Mouse (Mus musculus) erythroblast, embryonic 14.5 days (primary cell): ENCODE results near the gene Ttll1. TPM values are rescaled to one million over a fixed set of nuclear protein-coding genes. Genes with fewer than 3 reads are reported as not detected.

Experiments used
- H3K27me3 ChIP-seq: 2 replicates; pipeline ENCODE4 v1.6.1; 2012; ENCODE audit warnings: inconsistent platforms; ENCODE audit not compliant: control insufficient read depth
- H3K36me3 ChIP-seq: 2 replicates; pipeline ENCODE4 v1.6.1; 2012; ENCODE audit warnings: mild to moderate bottlenecking, inconsistent platforms; ENCODE audit not compliant: control insufficient read depth
- H3K4me1 ChIP-seq: 2 replicates; pipeline ENCODE4 v1.6.1; 2012; ENCODE audit warnings: inconsistent platforms; ENCODE audit not compliant: control insufficient read depth
- H3K4me3 ChIP-seq: replicated peaks from 2 replicates; pipeline ENCODE3; 2012; ENCODE audit warnings: moderate library complexity, mild to moderate bottlenecking, inconsistent platforms
- H3K9me3 ChIP-seq: 2 replicates; pipeline ENCODE4 v1.6.1; 2012; ENCODE audit warnings: low read length, inconsistent platforms, mixed read lengths; ENCODE audit not compliant: control insufficient read depth
- GATA1 ChIP-seq: IDR thresholded peaks from 2 replicates; pipeline ENCODE4 v1.6.1; 2012; ENCODE audit warnings: low read length, inconsistent platforms, mixed read lengths
- TAL1 ChIP-seq: IDR thresholded peaks from 3 replicates; pipeline ENCODE4 v1.6.1; 2012; ENCODE audit warnings: low read length, inconsistent platforms, mixed read lengths
- polyA plus RNA-seq: library from polyadenylated mRNA; stranded (reverse); fragments of >175 nt; gene quantifications from 2 replicates; pipeline ENCODE4 v1.2.3, GENCODE M21; 2012

Ttll1 gene
- polyA plus RNA-seq, 1 experiment, result 0.13 TPM

DNA sequence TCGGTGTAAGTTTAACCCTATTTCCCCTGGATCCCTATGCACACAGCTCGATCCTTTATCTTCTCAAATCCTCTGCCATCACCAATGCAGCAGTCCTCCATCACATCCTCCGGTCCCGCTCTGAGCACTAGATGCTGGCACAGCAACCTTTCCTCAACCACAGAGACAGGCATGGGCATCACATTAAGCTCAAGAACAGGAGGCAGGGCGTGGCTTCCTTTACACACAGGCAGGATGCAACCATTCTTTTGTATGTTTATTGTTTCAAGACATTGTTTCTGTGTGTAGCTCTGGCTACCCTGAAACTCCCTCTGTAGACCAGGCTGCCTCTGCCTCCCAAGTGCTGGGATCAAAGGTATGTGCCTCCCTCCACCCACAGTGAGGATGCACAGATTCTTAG is 55.1 kb downstream of the Ttll1 start:
- no peaks in the 10 kb centered on the region for H3K27me3 ChIP-seq
- H3K36me3 ChIP-seq, result peaks cover 34% of the 10 kb centered on the region
- no peak overlapping the region for H3K4me3 ChIP-seq
- peaks cover 45% of the 10 kb centered on the region for H3K4me1 ChIP-seq
- TF ChIP-seq GATA1 (no peak), TAL1 (no peak)
- H3K9me3 ChIP-seq, result no peaks in the 10 kb centered on the region

- Histone ChIP-seq H3K36me3 (peaks cover 35% of the 10 kb centered on the region), H3K9me3 (no peaks in the 10 kb centered on the region), H3K4me3 (no peak overlapping the region), H3K4me1 (peaks cover 51% of the 10 kb centered on the region), H3K27me3 (no peaks in the 10 kb centered on the region)
- TF ChIP-seq TAL1, result no peak
- no peak for TF ChIP-seq GATA1
These were observed 55.7 kb downstream of the Ttll1 start for GRCm38 (mm10) chr15:83455034-83455433.

GRCm38 (mm10) chr15:83454419-83454818 is 56.3 kb downstream of the Ttll1 start:
- no peaks in the 10 kb centered on the region for H3K27me3 ChIP-seq
- H3K9me3 ChIP-seq, result no peaks in the 10 kb centered on the region
- H3K4me1 ChIP-seq, result peaks cover 53% of the 10 kb centered on the region
- H3K36me3 ChIP-seq, result peaks cover 35% of the 10 kb centered on the region
- TF ChIP-seq GATA1 (no peak), TAL1 (no peak)
- H3K4me3 ChIP-seq, result no peak overlapping the region

DNA sequence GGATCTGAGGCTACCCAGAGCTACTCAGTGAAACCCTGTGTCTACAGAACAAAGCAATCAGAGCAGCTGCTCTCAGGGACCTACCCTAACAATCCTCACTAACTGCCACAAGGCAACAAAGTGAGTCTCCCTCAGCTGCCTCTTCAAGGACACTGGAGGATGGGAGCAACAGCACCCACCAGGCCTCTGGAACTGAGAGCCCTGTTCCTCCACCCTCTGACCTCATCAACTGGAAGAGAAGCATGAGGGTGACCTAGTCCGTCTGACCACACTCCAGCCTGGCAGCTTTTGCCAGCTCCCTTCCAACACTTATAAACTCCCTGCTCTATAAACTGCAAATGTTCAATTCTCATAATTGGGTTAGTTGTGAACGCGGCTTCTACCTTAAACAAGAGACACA is 56.8 kb downstream of the Ttll1 start:
- TF ChIP-seq TAL1 (no peak), GATA1 (no peak)
- H3K27me3 ChIP-seq, result no peaks in the 10 kb centered on the region
- H3K36me3 ChIP-seq, result peaks cover 35% of the 10 kb centered on the region
- H3K4me1 ChIP-seq, result peaks cover 54% of the 10 kb centered on the region
- no peaks in the 10 kb centered on the region for H3K9me3 ChIP-seq
- H3K4me3 ChIP-seq, result no peak overlapping the region

DNA sequence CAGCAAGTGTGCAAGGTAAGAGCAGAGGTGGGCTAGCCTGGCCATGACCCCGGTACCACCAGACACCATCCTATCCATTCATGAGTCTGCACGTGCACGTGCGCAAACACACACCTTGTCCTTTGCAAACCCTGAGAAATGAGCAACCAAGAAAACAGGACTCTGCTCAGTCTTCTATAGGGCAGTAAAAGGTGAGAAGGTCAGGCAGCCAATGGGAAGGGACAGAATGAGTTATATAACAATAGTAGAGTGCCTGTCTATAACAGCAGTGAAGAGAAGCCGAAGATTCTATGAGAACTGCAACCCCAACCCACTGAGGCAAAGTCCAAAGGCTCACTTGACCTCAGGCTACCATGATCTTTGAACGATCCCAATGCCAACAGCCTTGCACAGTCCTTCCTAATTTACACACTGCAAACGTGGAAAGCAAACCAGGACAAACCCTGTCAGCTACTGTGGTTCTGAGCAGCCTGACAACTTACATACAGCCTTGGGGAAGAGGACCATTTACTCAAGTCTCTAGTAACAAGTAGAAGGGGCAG is 58.4 kb downstream of the Ttll1 start:
- Histone ChIP-seq H3K4me3 (no peak overlapping the region), H3K4me1 (peaks cover 58% of the 10 kb centered on the region), H3K27me3 (no peaks in the 10 kb centered on the region), H3K36me3 (peaks cover 40% of the 10 kb centered on the region), H3K9me3 (no peaks in the 10 kb centered on the region)
- TF ChIP-seq GATA1 (no peak), TAL1 (no peak)

DNA sequence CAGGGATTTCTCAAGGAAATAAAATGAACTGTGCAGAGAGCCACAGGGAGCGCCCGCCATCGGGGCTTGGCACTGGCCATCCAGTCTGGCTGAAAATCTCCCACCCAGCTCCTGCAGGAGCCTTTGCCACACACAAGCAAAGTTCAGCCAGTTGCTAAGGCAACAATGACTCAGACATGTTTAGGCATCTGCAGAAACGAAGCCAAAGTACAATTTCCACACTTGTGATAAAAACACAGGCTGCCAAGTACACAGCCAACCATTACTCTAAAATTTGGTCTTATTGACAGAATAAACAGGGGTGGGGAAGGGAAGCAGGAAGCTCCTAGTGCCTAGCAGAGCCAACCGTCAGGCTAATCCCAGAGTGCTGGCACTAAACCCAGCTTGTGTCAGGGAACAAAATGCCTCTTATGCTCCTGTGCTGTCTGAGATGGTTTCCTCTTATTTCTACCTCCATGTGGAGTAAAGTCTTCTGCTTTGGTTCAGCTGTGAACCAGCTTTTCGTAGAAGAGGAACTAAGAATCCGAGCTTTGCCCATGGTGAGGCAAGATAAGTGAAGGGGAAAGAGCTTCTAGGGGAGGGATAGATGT is 59.0 kb downstream of the Ttll1 start:
- Histone ChIP-seq H3K36me3 (peaks cover 37% of the 10 kb centered on the region), H3K4me3 (no peak overlapping the region), H3K9me3 (no peaks in the 10 kb centered on the region), H3K4me1 (peaks cover 56% of the 10 kb centered on the region), H3K27me3 (no peaks in the 10 kb centered on the region)
- no peak for TF ChIP-seq TAL1
- TF ChIP-seq GATA1, result no peak

DNA sequence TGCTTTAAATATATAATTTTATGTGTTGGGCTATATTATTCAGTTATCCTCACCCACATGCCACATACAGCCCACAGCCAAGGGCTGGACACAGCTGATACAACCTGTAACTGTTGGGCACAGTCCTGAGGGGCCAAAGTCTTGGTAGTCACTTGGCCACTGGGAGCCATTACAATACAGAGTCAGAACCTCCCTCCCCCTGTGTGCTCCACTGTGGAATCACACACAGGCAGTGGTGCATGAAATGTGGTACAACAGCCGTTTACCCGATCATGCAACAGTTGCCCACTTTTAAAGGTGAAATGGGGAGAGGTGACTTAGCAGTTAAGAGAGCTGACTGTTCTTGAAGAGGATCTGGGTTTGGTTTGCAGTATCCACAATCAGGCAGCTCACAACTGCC is 60.7 kb downstream of the Ttll1 start:
- Histone ChIP-seq H3K36me3 (peaks cover 43% of the 10 kb centered on the region), H3K4me3 (no peak overlapping the region), H3K9me3 (no peaks in the 10 kb centered on the region), H3K27me3 (no peaks in the 10 kb centered on the region), H3K4me1 (peaks cover 59% of the 10 kb centered on the region)
- TF ChIP-seq GATA1 (no peak), TAL1 (no peak)

GRCm38 (mm10) chr15:83448646-83449045 is 62.0 kb downstream of the Ttll1 start:
- no peak for TF ChIP-seq GATA1
- no peak for TF ChIP-seq TAL1
- Histone ChIP-seq H3K9me3 (no peaks in the 10 kb centered on the region), H3K36me3 (peaks cover 41% of the 10 kb centered on the region), H3K27me3 (no peaks in the 10 kb centered on the region), H3K4me3 (no peak overlapping the region), H3K4me1 (peaks cover 57% of the 10 kb centered on the region)

DNA sequence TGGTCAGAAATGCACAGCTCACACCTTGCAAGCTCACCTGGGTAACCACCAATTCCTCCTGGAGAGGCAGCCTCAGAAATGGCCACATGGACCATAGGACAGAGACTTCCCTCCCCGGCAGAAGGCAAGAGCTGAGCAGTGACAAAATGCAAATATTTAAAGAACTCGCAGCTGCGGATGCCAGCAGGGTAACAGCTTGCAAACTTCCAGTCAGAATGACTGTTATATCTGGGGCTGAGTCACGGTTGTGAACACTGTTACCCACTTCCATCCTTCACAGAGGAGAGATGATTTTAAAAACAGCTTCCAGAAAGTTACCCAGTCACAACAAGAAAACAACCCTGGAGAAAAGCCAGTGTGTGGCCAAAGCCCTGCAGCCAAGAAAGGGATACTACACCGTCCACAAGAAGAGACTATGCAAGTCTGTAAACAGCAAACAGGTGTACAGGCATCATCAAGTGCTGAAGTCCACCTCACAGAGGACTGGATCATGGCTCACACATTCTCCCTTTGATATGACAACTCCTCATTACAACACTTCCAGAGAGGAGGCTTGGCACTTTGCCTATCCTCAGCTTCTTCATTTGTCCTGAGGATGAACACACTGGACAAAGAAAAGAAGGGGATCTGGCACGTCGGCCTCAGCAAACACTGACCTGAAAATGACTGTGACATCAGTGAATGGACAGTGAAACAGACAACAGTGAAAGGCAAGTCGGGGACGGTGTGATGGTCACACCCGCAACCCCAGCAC is 62.7 kb downstream of the Ttll1 start:
- Histone ChIP-seq H3K9me3 (no peaks in the 10 kb centered on the region), H3K4me1 (peaks cover 55% of the 10 kb centered on the region), H3K27me3 (no peaks in the 10 kb centered on the region), H3K36me3 (peaks cover 41% of the 10 kb centered on the region), H3K4me3 (no peak overlapping the region)
- TF ChIP-seq GATA1 (no peak), TAL1 (no peak)
